Mouse (Mus musculus) C2C12 (cell line): Measurements from ENCODE around the gene Cnfn.

Experiments used
- CTCF ChIP-seq: IDR thresholded peaks from one replicate; pipeline ENCODE4 v1.5.1; 2011; ENCODE audit not compliant: control insufficient read depth, insufficient read depth, insufficient read length
- MYOD1 ChIP-seq: IDR thresholded peaks from one replicate; pipeline ENCODE4 v1.6.1; 2011; ENCODE audit warnings: low read depth; ENCODE audit not compliant: control insufficient read depth, insufficient read length
- MYOG ChIP-seq: IDR thresholded peaks from one replicate; pipeline ENCODE4 v1.6.1; 2011; ENCODE audit not compliant: control insufficient read depth, insufficient read length; ENCODE audit errors: extremely low read depth
- USF1 ChIP-seq: IDR thresholded peaks from one replicate; pipeline ENCODE4 v1.6.1; 2011; ENCODE audit warnings: low read depth, mild to moderate bottlenecking, control low read depth, moderate library complexity

DNA sequence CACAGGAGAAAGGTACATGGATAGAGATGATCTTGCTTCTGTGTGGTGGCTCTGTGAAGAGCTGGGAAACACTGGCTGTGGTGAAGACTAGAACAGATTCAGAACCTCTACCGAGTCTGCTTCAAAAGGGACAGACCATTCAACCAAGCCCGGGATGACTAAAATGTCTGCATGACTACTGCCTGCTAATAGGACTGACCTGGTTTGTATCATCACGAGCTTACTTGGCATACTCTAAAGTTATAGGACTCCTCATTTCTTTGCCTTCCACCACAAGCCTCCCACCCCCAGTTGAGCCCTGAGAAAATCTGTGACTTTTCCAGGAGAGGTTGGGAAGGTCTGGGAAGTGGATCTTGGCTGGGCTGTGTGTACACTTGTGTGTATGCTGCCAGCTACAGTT is 42.3 kb upstream of the Cnfn start:
- no peak for TF ChIP-seq MYOG
- no peak for TF ChIP-seq CTCF
- TF ChIP-seq USF1, result no peak
- no peak for TF ChIP-seq MYOD1
